Mouse (Mus musculus) small intestine, adult 10 weeks (tissue): Measurements from ENCODE around the gene 2610008E11Rik. TPM values are rescaled to one million over a fixed set of nuclear protein-coding genes. Genes with fewer than 3 reads are reported as not detected.

Source experiments
- polyA plus RNA-seq: library from polyadenylated mRNA; stranded (reverse); fragments of 350-450 nt; fragmentation: Illumina TruSeq; extraction: RNeasy Lipid Tissue Mini Kit (QIAGEN cat#74804); gene quantifications from one replicate; pipeline ENCODE4 v1.2.3, GENCODE M21; 2014; ENCODE audit warnings: low replicate concordance

The 2610008E11Rik gene
- polyA plus RNA-seq: 36.0 TPM

GRCm38 (mm10) chr10:79097161-79097754 is at the start of gene 2610008E11Rik:
Gene 2610008E11Rik (minus strand): TSS chr10:79097600.

DNA sequence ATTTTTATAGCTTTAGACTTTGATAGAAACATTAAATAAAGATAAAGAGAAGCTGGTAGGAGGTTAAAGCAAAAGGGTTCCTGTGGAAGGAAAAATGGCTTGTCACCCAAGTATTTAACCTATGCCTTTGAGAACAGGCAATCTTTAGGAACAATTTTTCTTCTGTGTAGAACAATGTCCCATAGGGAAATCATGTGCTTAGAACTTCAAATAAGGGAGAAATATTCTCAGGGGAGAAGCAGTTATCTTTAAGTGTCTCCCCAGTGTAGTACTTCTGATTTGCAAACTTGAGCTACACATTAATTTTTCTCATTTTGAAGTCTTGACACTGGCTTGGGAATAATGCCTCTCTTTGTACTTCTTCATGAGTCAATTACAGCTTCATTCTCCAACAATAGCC is 69.0 kb downstream of the 2610008E11Rik start, which contains the start of gene Olfr57:
Gene Olfr57 (plus strand): TSS at position 301 of the 400 bp plus-strand sequence.

Other genes starting within 250 kb of the 2610008E11Rik start
- gene Olfr1356, start 245.4 kb downstream of the 2610008E11Rik start, polyA plus RNA-seq: not detected
- gene Olfr1355, start 222.1 kb downstream of the 2610008E11Rik start, polyA plus RNA-seq: not detected
- gene Olfr1354, start 184.4 kb downstream of the 2610008E11Rik start, polyA plus RNA-seq: not detected
- gene Olfr8, start 147.0 kb downstream of the 2610008E11Rik start, polyA plus RNA-seq: not detected
- not detected for gene Olfr1353, start 134.3 kb downstream of the 2610008E11Rik start, polyA plus RNA-seq
- gene Olfr1352, start 116.5 kb downstream of the 2610008E11Rik start, polyA plus RNA-seq: not detected
- not detected for gene Olfr1351, start 85.1 kb downstream of the 2610008E11Rik start, polyA plus RNA-seq
- gene Olfr57, start 68.9 kb downstream of the 2610008E11Rik start, polyA plus RNA-seq: not detected
- not detected for gene Vmn2r80, start 51.2 kb upstream of the 2610008E11Rik start, polyA plus RNA-seq
- gene Vmn2r81, start 150.1 kb upstream of the 2610008E11Rik start, polyA plus RNA-seq: not detected